Mouse (Mus musculus) brain, embryonic 14.5 days (tissue): ENCODE measurements at regions not wholly inside any gene's neighbourhood (a gene's known extent, or its start where the extent isn't known, plus 50 kb on each side); places are given as distances from the start of the nearest gene placed in this dataset.
A peak's percentile ranks its signal among the peaks of the same experiment; 100 is the strongest.

Experiments
- DNase-seq: peaks from one replicate; pipeline ENCODE4 v3.0.0-alpha.2; 2011; ENCODE audit warnings: low read depth
- CTCF ChIP-seq: fragments of 200-500 bp; IDR thresholded peaks from 2 replicates; pipeline ENCODE4 v1.5.1; 2012; ENCODE audit warnings: inconsistent platforms, mild to moderate bottlenecking, moderate library complexity, borderline replicate concordance; ENCODE audit not compliant: insufficient read depth, insufficient read length; ENCODE audit errors: extremely low read depth
- POLR2A ChIP-seq: fragments of 200-500 bp; IDR thresholded peaks from 2 replicates; pipeline ENCODE4 v1.6.1; 2012; ENCODE audit warnings: mild to moderate bottlenecking, inconsistent platforms, borderline replicate concordance; ENCODE audit not compliant: poor library complexity, insufficient read depth, insufficient read length, severe bottlenecking; ENCODE audit errors: extremely low read depth

- no peak for TF ChIP-seq POLR2A
- TF ChIP-seq CTCF = no peak
- peak; percentile 69 for DNase-seq
Measured at GRCm38 (mm10) chr17:22673891-22674622, 73.3 kb downstream of the Vmn2r112 start.
